Mouse (Mus musculus) activated CD4-positive, CD25-positive, alpha-beta regulatory T cell, adult 4 months (primary cell): Measurements from ENCODE around the gene Hspa12b. TPM values are rescaled to one million over a fixed set of nuclear protein-coding genes. Genes with fewer than 3 reads are reported as not detected.
A peak's percentile ranks its signal among the peaks of the same experiment; 100 is the strongest.

Experiments
- ATAC-seq: one replicate; pipeline ENCODE4 v1.8.0; 2017
- polyA plus RNA-seq, 2 experiments: library from polyadenylated mRNA; unstranded; fragments of 100-300 nt; shearing (Covaris generic); gene quantifications; one replicate each; pipeline ENCODE4 v1.2.1; 2017

The Hspa12b gene
- polyA plus RNA-seq, 2 experiments from 2014 or later, result 0.13 to 0.19 TPM

- ATAC-seq, result peak; percentile 71
These were observed 59.9 kb downstream of the Hspa12b start, which contains the start of the genes Cdc25b and Spef1 for GRCm38 (mm10) chr2:131186771-131187601. Gene Cdc25b, plus strand, starts transcription at chr2:131186949. Gene Spef1, minus strand, starts transcription at chr2:131187282.

- no peak for ATAC-seq
These were observed 60.5 kb downstream of the Hspa12b start for GRCm38 (mm10) chr2:131187602-131187922.

DNA sequence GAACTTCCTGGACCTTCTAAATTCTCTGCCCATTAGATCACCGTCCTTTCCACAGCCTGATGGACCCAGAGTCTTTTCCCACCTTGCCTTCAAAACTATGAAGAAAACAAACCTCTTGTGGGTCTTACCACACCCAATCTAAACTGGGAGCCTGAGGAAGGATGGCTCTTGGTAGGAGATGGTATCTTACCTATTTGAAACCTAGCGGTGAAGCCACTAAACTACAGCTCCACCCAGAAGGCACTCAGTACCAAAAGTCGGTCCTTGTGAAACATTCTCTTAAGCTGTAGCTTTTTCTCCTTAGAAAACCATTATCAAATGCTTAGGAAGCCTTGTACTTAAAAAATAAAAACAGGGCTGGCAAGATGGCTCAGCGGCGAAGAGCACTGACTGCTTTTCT, 61.2 kb downstream of the Hspa12b start:
- ATAC-seq, result no peak

DNA sequence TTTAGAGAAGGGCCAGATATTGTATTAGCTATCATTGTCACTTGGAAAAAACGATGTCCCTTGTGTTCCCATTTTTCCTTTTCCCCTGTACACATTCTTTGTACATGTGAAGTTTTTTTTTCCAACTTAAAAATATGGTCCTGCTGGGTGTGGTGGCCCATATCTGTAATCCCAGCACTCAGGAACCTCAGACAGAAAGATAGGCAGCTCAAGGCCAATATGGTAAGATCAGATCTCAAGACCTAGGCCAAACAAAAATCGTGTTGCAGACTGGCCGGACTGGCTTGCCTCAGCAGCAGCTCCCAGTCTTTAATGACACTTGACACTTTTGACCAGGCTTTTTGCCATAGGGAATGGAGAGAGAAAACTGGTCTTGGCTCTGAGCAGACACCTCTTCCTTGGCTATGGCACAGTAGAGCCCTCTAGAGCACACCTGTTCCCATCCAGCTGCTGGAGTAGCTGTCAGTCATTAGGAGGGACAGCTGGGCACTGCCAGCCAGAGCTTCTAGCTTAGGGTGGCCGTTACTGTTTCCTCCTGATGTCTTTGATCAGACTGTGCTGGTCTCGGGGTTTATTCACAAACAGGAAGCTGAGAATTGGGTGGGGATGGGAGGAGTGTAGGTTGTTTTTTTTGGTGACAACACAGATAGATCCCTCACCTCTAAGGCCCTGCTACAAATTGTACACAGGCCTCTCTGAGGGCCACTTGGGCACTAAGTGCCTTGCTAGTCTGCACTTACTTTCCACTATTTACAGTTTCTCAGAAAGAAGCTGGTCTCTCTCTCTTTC, 62.6 kb downstream of the Hspa12b start:
- peak; percentile 49 for ATAC-seq

- ATAC-seq, result peak; percentile 5
These were observed 63.4 kb downstream of the Hspa12b start for GRCm38 (mm10) chr2:131190344-131191004.

GRCm38 (mm10) chr2:131191005-131191390, 63.9 kb downstream of the Hspa12b start:
- ATAC-seq, result peak; percentile 20

Other genes with a start within 250 kb of the Hspa12b start
- gene 4930402H24Rik, start 220.9 kb upstream of the Hspa12b start, polyA plus RNA-seq, result 10 to 100 TPM in 1 of 2 experiments, 1 to 10 TPM in 1; 9.5 to 11.6 TPM
- 1 to 10 TPM; 4.6 to 6.2 TPM for gene Atrn, start 220.8 kb upstream of the Hspa12b start, polyA plus RNA-seq
- not detected for gene Gfra4, start 84.2 kb upstream of the Hspa12b start, polyA plus RNA-seq
- gene Adam33, start 63.5 kb upstream of the Hspa12b start, polyA plus RNA-seq, result not detected
- not detected for gene Siglec1, start 40.5 kb upstream of the Hspa12b start, polyA plus RNA-seq
- gene Gm11037, start 6.2 kb downstream of the Hspa12b start, polyA plus RNA-seq, result not detected
- gene 1700037H04Rik, start 32.8 kb downstream of the Hspa12b start, polyA plus RNA-seq, result 10 to 100 TPM; 37.7 to 47.8 TPM
- 1 to 10 TPM; 3.0 to 3.1 TPM for gene Cenpb, start 52.8 kb downstream of the Hspa12b start, polyA plus RNA-seq
- 10 to 100 TPM; 90.4 to 96.2 TPM for gene Cdc25b, start 59.7 kb downstream of the Hspa12b start, polyA plus RNA-seq
- gene Spef1, start 60.0 kb downstream of the Hspa12b start, polyA plus RNA-seq, result 1 to 10 TPM in 1 of 2 experiments, not detected in 1; 1.3 TPM
- 10 to 100 TPM; 14.8 to 23.9 TPM for gene Ap5s1, start 79.8 kb downstream of the Hspa12b start, polyA plus RNA-seq
- gene Mavs, start 106.8 kb downstream of the Hspa12b start, polyA plus RNA-seq, result 10 to 100 TPM; 18.8 to 20.4 TPM
- 10 to 100 TPM in 1 of 2 experiments, 1 to 10 TPM in 1; 7.6 to 11.9 TPM for gene Pank2, start 135.2 kb downstream of the Hspa12b start, polyA plus RNA-seq
- under 1 TPM; 0.47 to 0.94 TPM for gene Rnf24, start 225.6 kb downstream of the Hspa12b start, polyA plus RNA-seq